ENCODE assay signal across 12 mouse cellular contexts in the genomic region with DNA sequence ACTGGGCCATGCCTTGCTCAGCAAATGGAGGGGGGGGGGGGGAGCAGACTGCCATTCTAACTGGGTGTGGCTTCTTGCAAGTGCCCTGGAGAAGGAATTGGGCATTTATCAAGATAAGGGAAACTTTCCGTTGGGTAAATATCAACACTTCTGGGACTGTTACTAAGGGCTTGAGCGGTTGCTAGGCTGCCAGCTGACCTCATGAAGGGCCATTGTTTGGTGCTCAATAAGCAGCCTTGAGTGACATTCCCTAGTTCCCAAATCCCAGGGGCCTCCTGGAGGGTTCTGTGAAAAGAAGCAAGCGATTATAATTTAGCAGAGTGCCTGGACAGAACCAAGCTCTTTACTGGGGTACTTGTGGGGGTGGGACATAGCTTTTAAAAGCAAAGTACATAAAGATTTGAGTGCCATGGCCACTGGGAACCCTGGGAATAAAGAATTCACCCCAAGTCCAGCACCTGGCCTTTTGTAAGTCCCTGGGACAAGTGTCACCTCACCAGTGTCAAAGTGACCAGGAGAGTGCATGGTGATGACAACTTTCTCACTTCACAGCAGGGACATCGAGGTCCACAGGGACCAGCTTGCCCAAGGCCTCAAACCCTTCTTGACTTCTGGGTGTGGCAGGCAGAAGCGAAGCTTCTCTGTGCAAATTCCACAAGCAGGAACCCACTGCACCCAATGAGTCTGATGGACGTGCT.
DNase-seq lines count a peak whose midpoint lies in the region; ATAC-seq lines count a peak whose summit lies in the region.
"Had no signal": no experiment of that assay in that cellular context is flagged by ENCODE, and none has a peak within 500 bp of the region (broad histone marks: within the 10 kb centered on the region; RNA-seq: fewer than 3 reads in every experiment).

No protein-coding gene starts in this region.

- DNase-seq in R1 (ENCODE audit: low read depth, low spot score) (peak; percentile 67), liver (no peak)
- peak; percentile 34 for DNase-seq in embryo, embryonic 9.5 days (ENCODE audit: extremely low spot score)
- peak; percentile 6 to 40 for DNase-seq in lung, postnatal 4 days
- no peak for DNase-seq in spleen, postnatal 10 days (ENCODE audit: low spot score in 2 of 2)
- no peak for DNase-seq in kidney, postnatal 10 days
- DNase-seq: gastrocnemius, postnatal 36 days had no signal

- no peak overlapping the region for H3K9ac ChIP-seq in hindbrain, embryonic 13.5 days
- no peak overlapping the region for H3K9ac ChIP-seq in heart, embryonic 11.5 days (ENCODE audit: low read depth, low read length)
- H3K9ac ChIP-seq: embryonic facial prominence, embryonic 12.5 days; limb, embryonic 13.5 days had no signal

- H3K4me3 ChIP-seq in hindbrain, embryonic 13.5 days = no peak overlapping the region
- no peak overlapping the region for H3K4me3 ChIP-seq in heart, embryonic 11.5 days (ENCODE audit: low read depth, low read length)
- H3K4me3 ChIP-seq: embryonic facial prominence, embryonic 12.5 days; limb, embryonic 13.5 days had no signal

- H3K27ac ChIP-seq in hindbrain, embryonic 13.5 days = peak overlapping the region; percentile 35; the same call in 1 of the 2 replicates
- no peak overlapping the region for H3K27ac ChIP-seq in heart, embryonic 11.5 days (ENCODE audit: low read depth, low read length)
- H3K27ac ChIP-seq: embryonic facial prominence, embryonic 12.5 days; limb, embryonic 13.5 days had no signal

- 33% methylated on average over 6 of the region's 6 CpGs for WGBS in hindbrain, embryonic 13.5 days
- WGBS in heart, embryonic 11.5 days (ENCODE audit: insufficient replicate concordance) = 53% methylated on average over 6 of the region's 6 CpGs

- H3K4me1 ChIP-seq in hindbrain, embryonic 13.5 days (replicated peaks) = peaks cover 27% of the 10 kb centered on the region
- no peaks in the 10 kb centered on the region for H3K4me1 ChIP-seq in heart, embryonic 11.5 days (ENCODE audit: control insufficient read depth, insufficient read depth, low read length)
- H3K4me1 ChIP-seq: embryonic facial prominence, embryonic 12.5 days; limb, embryonic 13.5 days had no signal

- ATAC-seq in hindbrain, embryonic 13.5 days (ENCODE audit: low FRiP score) = no peak
- ATAC-seq in heart, embryonic 11.5 days (replicated peaks; ENCODE audit: insufficient number of reproducible peaks, low FRiP score, low TSS enrichment) = no peak
- ATAC-seq: inflammation-experienced regulatory T-cells, adult 6 months had no signal

- no peaks in the 10 kb centered on the region for H3K27me3 ChIP-seq in hindbrain, embryonic 13.5 days
- no peaks in the 10 kb centered on the region for H3K27me3 ChIP-seq in heart, embryonic 11.5 days (ENCODE audit: control insufficient read depth, insufficient read depth, low read length)
- H3K27me3 ChIP-seq: embryonic facial prominence, embryonic 12.5 days had no signal

- no peak overlapping the region for H3K4me2 ChIP-seq in hindbrain, embryonic 13.5 days
- H3K4me2 ChIP-seq in heart, embryonic 11.5 days = no peak overlapping the region
- H3K4me2 ChIP-seq: embryonic facial prominence, embryonic 12.5 days; limb, embryonic 13.5 days had no signal

- H3K36me3 ChIP-seq in hindbrain, embryonic 13.5 days = no peaks in the 10 kb centered on the region
- H3K36me3 ChIP-seq in heart, embryonic 11.5 days (ENCODE audit: control insufficient read depth, insufficient read depth, low read length) = no peaks in the 10 kb centered on the region
- H3K36me3 ChIP-seq: embryonic facial prominence, embryonic 12.5 days; limb, embryonic 13.5 days had no signal

- H3K9me3 ChIP-seq in hindbrain, embryonic 13.5 days = no peaks in the 10 kb centered on the region
- H3K9me3 ChIP-seq in heart, embryonic 11.5 days (replicated peaks; ENCODE audit: control insufficient read depth, low read length) = no peaks in the 10 kb centered on the region
- H3K9me3 ChIP-seq: embryonic facial prominence, embryonic 12.5 days; limb, embryonic 13.5 days had no signal

Comparison
In these comparisons a context has a peak if more than half of its experiments do, and no peak if none do; other contexts are left out.
1. DNase-seq: peak in R1 (single experiment), embryo, embryonic 9.5 days (single experiment) and lung, postnatal 4 days (2 of 2); none in spleen, postnatal 10 days (0 of 2), kidney, postnatal 10 days (single experiment) and liver (single experiment).